Mouse (Mus musculus) embryonic facial prominence, embryonic 12.5 days (tissue): ENCODE data around the gene Ccdc185. TPM values are rescaled to one million over a fixed set of nuclear protein-coding genes. Genes with fewer than 3 reads are reported as not detected.

Experiments
- ATAC-seq: fragments of 200-750 bp; cut with Nextera tagmentation; 2 replicates; pipeline ENCODE4 v1.8.0; 2017; ENCODE audit not compliant: insufficient number of reproducible peaks, insufficient read depth, low FRiP score, low TSS enrichment
- H3K27ac ChIP-seq: fragments of 300-500 bp; sonication (generic); 2 replicates; pipeline ENCODE4 v1.5.1; 2016; ENCODE audit warnings: mild to moderate bottlenecking
- H3K27me3 ChIP-seq: fragments of 300-500 bp; sonication (generic); 2 replicates; pipeline ENCODE4 v1.6.1; 2016; ENCODE audit warnings: mild to moderate bottlenecking, moderate library complexity
- H3K36me3 ChIP-seq: fragments of 300-500 bp; sonication (generic); 2 replicates; pipeline ENCODE4 v1.6.1; 2016; ENCODE audit warnings: mild to moderate bottlenecking
- H3K4me1 ChIP-seq: fragments of 300-500 bp; sonication (generic); 2 replicates; pipeline ENCODE4 v1.6.1; 2016
- H3K4me2 ChIP-seq: fragments of 300-500 bp; sonication (generic); replicated peaks from 2 replicates; pipeline ENCODE4 v1.6.1; 2016; ENCODE audit warnings: mild to moderate bottlenecking, moderate library complexity
- H3K4me3 ChIP-seq: fragments of 300-500 bp; sonication (generic); 2 replicates; pipeline ENCODE4 v1.5.1; 2016; ENCODE audit warnings: mild to moderate bottlenecking
- H3K9ac ChIP-seq: fragments of 300-500 bp; sonication (generic); 2 replicates; pipeline ENCODE4 v1.6.1; 2016; ENCODE audit warnings: mild to moderate bottlenecking, moderate library complexity
- H3K9me3 ChIP-seq: fragments of 300-500 bp; sonication (generic); 2 replicates; pipeline ENCODE4 v1.6.1; 2016; ENCODE audit warnings: mild to moderate bottlenecking, moderate library complexity
- WGBS: fragments of 180-500 bp; shearing (Covaris S2); methylation state at CpG from one replicate; pipeline ENCODE4 v1.1.7; 2016; 5-methylcytosine and 5-hydroxymethylcytosine counted together
- polyA plus RNA-seq: library from polyadenylated mRNA; unstranded; fragments of >200 nt; fragmentation: Nextera tagmentation; extraction: Ambion mirVana; gene quantifications from 2 replicates; pipeline ENCODE4 v1.2.1, GENCODE M21; 2016

Ccdc185 gene
- polyA plus RNA-seq, 1 experiment from 2014 or later, result not detected

GRCm38 (mm10) chr1:182776749-182777410 is 27.9 kb upstream of the Ccdc185 start:
- Histone ChIP-seq H3K27me3 (no peaks in the 10 kb centered on the region), H3K4me3 (no peak overlapping the region), H3K4me1 (no peaks in the 10 kb centered on the region), H3K4me2 (no peak overlapping the region), H3K9ac (no peak overlapping the region), H3K36me3 (no peaks in the 10 kb centered on the region), H3K27ac (no peak overlapping the region), H3K9me3 (no peaks in the 10 kb centered on the region)
- ATAC-seq, result no peak
- WGBS, result 48% methylated on average over 10 of the region's 10 CpGs

- H3K4me3 ChIP-seq, result no peak overlapping the region
- WGBS, result 86% methylated on average over 6 of the region's 7 CpGs
- no peaks in the 10 kb centered on the region for H3K9me3 ChIP-seq
- H3K27ac ChIP-seq, result no peak overlapping the region
- no peak overlapping the region for H3K9ac ChIP-seq
- no peaks in the 10 kb centered on the region for H3K4me1 ChIP-seq
- H3K4me2 ChIP-seq, result no peak overlapping the region
- no peaks in the 10 kb centered on the region for H3K36me3 ChIP-seq
- no peaks in the 10 kb centered on the region for H3K27me3 ChIP-seq
- ATAC-seq, result no peak
Observed at GRCm38 (mm10) chr1:182775576-182775975, 26.6 kb upstream of the Ccdc185 start.

GRCm38 (mm10) chr1:182764541-182765281 is 15.7 kb upstream of the Ccdc185 start:
- Histone ChIP-seq H3K9me3 (no peaks in the 10 kb centered on the region), H3K27ac (peak overlapping the region; percentile 47), H3K4me3 (peak overlapping the region; percentile 57), H3K36me3 (no peaks in the 10 kb centered on the region), H3K4me2 (peak overlapping the region; percentile 74), H3K9ac (peak overlapping the region; percentile 49), H3K27me3 (peaks cover 21% of the 10 kb centered on the region), H3K4me1 (peaks cover 12% of the 10 kb centered on the region)
- WGBS, result under 1% methylated on average over 27 of the region's 27 CpGs
- peak; percentile 76 for ATAC-seq

DNA sequence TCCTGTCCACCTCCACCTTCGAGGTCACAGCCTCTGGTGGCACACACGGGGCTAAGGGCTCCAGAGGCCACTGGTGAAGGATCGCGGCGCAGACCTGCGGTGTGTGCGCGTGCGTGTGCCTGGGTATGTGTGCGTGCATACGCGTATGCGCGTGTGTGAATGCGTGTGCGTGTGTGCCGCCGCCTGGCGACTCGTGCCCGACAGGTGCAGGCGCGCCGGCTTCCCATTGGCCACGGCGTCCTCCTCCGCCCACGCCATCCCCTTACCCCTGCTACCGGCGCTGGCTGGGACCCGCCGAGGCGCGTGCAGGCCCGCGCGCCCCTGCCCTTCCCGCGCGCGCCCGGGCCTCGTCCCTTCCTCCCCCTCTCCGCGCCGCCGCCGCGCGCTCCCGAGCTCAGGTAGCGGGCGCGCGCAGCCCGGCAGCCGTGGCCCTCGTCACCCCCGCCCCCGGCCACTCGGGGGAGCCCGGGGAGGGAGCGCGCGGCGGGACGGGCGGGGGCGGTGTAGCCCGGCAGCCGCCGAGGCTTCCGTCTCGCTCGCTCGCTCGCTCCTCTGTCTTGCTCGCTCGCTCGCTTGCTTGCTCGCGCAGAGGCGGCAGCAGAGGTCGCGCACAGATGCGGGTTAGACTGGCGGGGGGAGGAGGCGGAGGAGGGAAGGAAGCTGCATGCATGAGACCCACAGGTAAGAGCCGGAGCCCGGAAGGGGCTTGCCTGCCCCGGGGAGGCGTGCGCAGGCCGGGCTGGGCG is 14.9 kb upstream of the Ccdc185 start, which contains the start of gene Susd4:
Susd4 (plus strand) TSS at position 145 of the 746 bp plus-strand sequence.
- Histone ChIP-seq H3K4me2 (peak within 1 kb of the TSS; percentile 74), H3K9me3 (no peaks in the 10 kb centered on the region), H3K27ac (peak within 1 kb of the TSS; percentile 47), H3K9ac (peak within 1 kb of the TSS; percentile 49), H3K27me3 (peaks cover 22% of the 10 kb centered on the region), H3K36me3 (no peaks in the 10 kb centered on the region), H3K4me1 (peaks cover 12% of the 10 kb centered on the region), H3K4me3 (peak within 1 kb of the TSS; percentile 57)
- ATAC-seq, result peak; percentile 88
- under 1% methylated on average over 84 of the region's 95 CpGs for WGBS

GRCm38 (mm10) chr1:182763191-182763715 is 14.3 kb upstream of the Ccdc185 start:
- Histone ChIP-seq H3K27me3 (peaks cover 22% of the 10 kb centered on the region), H3K4me1 (peaks cover 12% of the 10 kb centered on the region), H3K4me3 (peak overlapping the region; percentile 57), H3K9ac (peak overlapping the region; percentile 49; the same call in 1 of the 2 replicates), H3K4me2 (peak overlapping the region; percentile 74), H3K36me3 (no peaks in the 10 kb centered on the region), H3K9me3 (no peaks in the 10 kb centered on the region), H3K27ac (no peak overlapping the region)
- ATAC-seq, result 0 out of 2 replicates have a peak, but pooled peaks have one; percentile 13
- 10% methylated on average over 17 of the region's 17 CpGs for WGBS

GRCm38 (mm10) chr1:182758783-182759182 is 9.8 kb upstream of the Ccdc185 start:
- Histone ChIP-seq H3K27me3 (peaks cover 19% of the 10 kb centered on the region), H3K9ac (no peak overlapping the region), H3K9me3 (no peaks in the 10 kb centered on the region), H3K4me3 (no peak overlapping the region), H3K27ac (no peak overlapping the region), H3K4me1 (0 out of 2 replicates have a peak, but pooled peaks cover 3% of the 10 kb centered on the region), H3K36me3 (no peaks in the 10 kb centered on the region), H3K4me2 (no peak overlapping the region)
- no peak for ATAC-seq
- WGBS, result 92% methylated on average over 1 of the region's 1 CpGs

- H3K4me2 ChIP-seq, result no peak overlapping the region
- 85% methylated on average over 5 of the region's 5 CpGs for WGBS
- no peak overlapping the region for H3K27ac ChIP-seq
- H3K9ac ChIP-seq, result no peak overlapping the region
- H3K36me3 ChIP-seq, result no peaks in the 10 kb centered on the region
- no peaks in the 10 kb centered on the region for H3K9me3 ChIP-seq
- no peak for ATAC-seq
- no peaks in the 10 kb centered on the region for H3K4me1 ChIP-seq
- no peak overlapping the region for H3K4me3 ChIP-seq
- H3K27me3 ChIP-seq, result 0 out of 2 replicates have a peak, but pooled peaks cover 3% of the 10 kb centered on the region
Observed at GRCm38 (mm10) chr1:182754865-182755264, 5.9 kb upstream of the Ccdc185 start.

DNA sequence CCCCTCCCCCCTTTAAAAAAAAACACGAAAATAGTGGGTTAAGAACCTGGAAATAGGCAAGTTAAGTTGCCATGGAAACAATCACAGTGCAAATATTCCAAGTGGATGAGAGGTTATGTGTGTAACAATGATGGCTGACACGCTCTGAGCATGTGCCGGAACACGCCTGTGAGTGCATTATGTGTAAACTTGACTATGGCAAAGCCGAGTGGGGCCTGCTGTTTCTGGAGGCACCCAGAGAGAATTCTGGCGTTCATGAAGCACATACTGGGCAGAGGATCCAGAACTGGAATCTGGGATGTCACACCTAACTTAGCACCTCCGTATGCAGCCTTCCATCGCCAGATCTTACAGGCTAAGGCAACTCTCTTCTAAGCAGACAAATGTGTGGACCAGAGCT is 4.7 kb upstream of the Ccdc185 start:
- Histone ChIP-seq H3K27me3 (no peaks in the 10 kb centered on the region), H3K9ac (no peak overlapping the region), H3K4me2 (no peak overlapping the region), H3K9me3 (no peaks in the 10 kb centered on the region), H3K4me3 (no peak overlapping the region), H3K27ac (no peak overlapping the region), H3K4me1 (no peaks in the 10 kb centered on the region), H3K36me3 (no peaks in the 10 kb centered on the region)
- WGBS, result 80% methylated on average over 8 of the region's 8 CpGs
- no peak for ATAC-seq

DNA sequence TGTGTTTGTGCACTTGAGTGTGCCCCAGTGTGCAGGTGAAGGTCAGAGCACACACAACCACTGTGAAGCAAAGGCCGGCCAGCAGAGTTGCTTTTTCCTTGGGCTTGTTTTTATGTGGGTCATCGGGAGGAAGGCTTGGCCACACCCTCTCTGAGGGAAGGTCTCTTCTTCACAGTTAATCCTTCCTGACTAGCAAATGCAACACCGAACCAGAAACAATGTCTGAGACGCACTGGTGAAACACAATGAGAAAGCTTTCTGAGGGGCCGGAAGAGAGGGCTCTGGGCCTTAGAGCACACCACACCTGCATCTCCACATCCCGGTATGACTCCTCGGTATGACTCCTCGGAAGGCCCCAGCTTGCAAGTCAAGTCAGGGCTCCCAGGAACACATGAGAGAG is 2.3 kb upstream of the Ccdc185 start:
- Histone ChIP-seq H3K27ac (no peak overlapping the region), H3K4me1 (no peaks in the 10 kb centered on the region), H3K27me3 (0 out of 2 replicates have a peak, but pooled peaks cover 4% of the 10 kb centered on the region), H3K9me3 (no peaks in the 10 kb centered on the region), H3K4me2 (no peak overlapping the region), H3K36me3 (no peaks in the 10 kb centered on the region), H3K9ac (no peak overlapping the region), H3K4me3 (no peak overlapping the region)
- no peak for ATAC-seq
- WGBS, result 79% methylated on average over 8 of the region's 8 CpGs

DNA sequence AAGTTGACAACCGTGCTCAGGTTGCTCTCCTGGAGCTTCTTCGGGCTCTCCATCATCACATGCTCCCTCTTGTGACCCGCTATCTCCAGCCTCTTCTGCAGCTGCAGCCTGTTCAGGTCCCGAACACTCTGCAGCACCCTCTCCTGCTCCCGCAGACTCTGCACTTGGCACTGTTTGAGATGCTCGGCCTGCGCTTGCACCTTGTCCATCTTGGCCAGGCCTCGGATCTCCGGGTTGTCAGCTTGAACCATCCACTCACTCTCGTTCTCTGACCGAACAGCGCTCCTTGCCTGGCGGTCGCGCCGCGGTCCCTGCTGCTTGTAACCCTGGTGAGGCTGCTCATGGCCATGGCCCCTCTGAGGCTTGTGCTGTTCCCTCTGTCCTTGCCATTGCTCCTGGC is 1.1 kb downstream of the Ccdc185 start:
- H3K4me2 ChIP-seq, result no peak overlapping the region
- H3K27me3 ChIP-seq, result 0 out of 2 replicates have a peak, but pooled peaks cover 4% of the 10 kb centered on the region
- no peak overlapping the region for H3K27ac ChIP-seq
- 85% methylated on average over 17 of the region's 17 CpGs for WGBS
- ATAC-seq, result no peak
- no peaks in the 10 kb centered on the region for H3K36me3 ChIP-seq
- no peak overlapping the region for H3K9ac ChIP-seq
- no peaks in the 10 kb centered on the region for H3K4me1 ChIP-seq
- peaks cover 4% of the 10 kb centered on the region; the same call in 1 of the 2 replicates for H3K9me3 ChIP-seq
- H3K4me3 ChIP-seq, result no peak overlapping the region

GRCm38 (mm10) chr1:182747081-182747480 is 1.9 kb downstream of the Ccdc185 start:
- Histone ChIP-seq H3K4me3 (no peak overlapping the region), H3K36me3 (no peaks in the 10 kb centered on the region), H3K4me2 (no peak overlapping the region), H3K9me3 (peaks cover 4% of the 10 kb centered on the region; the same call in 1 of the 2 replicates), H3K4me1 (no peaks in the 10 kb centered on the region), H3K27me3 (0 out of 2 replicates have a peak, but pooled peaks cover 4% of the 10 kb centered on the region), H3K27ac (no peak overlapping the region), H3K9ac (no peak overlapping the region)
- no peak for ATAC-seq
- 89% methylated on average over 9 of the region's 9 CpGs for WGBS
